Comparison of ENCODE assay signal across 14 mouse cellular contexts in genomic region chr10:122758346-122758745, GRCm38 (mm10).
DNase-seq lines count a peak whose midpoint lies in the region; ATAC-seq and TF ChIP-seq lines count a peak whose summit lies in the region.
"Had no signal": no experiment of that assay in that cellular context is flagged by ENCODE, and none has a peak within 500 bp of the region (broad histone marks: within the 10 kb centered on the region; RNA-seq: fewer than 3 reads in every experiment).

No protein-coding gene starts in this region.

- intact Hi-C loops in heart, adult 2 months (cut with DNase I): no loop called here

- no peaks in the 10 kb centered on the region for H3K79me2 ChIP-seq in heart, adult 2 months (replicated peaks; ENCODE audit: control insufficient read depth, insufficient read depth, low read length)

- ATAC-seq in heart, postnatal 0 days (ENCODE audit: insufficient read depth, low read depth): no peak
- ATAC-seq in limb, embryonic 12.5 days (ENCODE audit: insufficient number of reproducible peaks, insufficient read depth, low FRiP score, low TSS enrichment, low read depth): peak; percentile 39; the same call in 1 of the 2 replicates
- ATAC-seq: intestine, embryonic 16.5 days had no signal

- no peak overlapping the region for H3K9ac ChIP-seq in heart, postnatal 0 days (replicated peaks; ENCODE audit: low read depth, low read length)
- H3K9ac ChIP-seq in heart, adult 2 months (ENCODE audit: low read depth, low read length): no peak overlapping the region
- H3K9ac ChIP-seq in limb, embryonic 12.5 days (replicated peaks): no peak overlapping the region
- H3K9ac ChIP-seq: liver, embryonic 13.5 days had no signal

- peak overlapping the region; percentile 32; the same call in 1 of the 2 replicates for H3K27ac ChIP-seq in heart, postnatal 0 days (ENCODE audit: low read depth)
- no peak overlapping the region for H3K27ac ChIP-seq in heart, adult 2 months
- peak overlapping the region; percentile 72 for H3K27ac ChIP-seq in limb, embryonic 12.5 days
- H3K27ac ChIP-seq: liver, embryonic 13.5 days had no signal

- no peak for TF ChIP-seq EP300 in heart, postnatal 0 days (IDR thresholded peaks at IDR 0.05; ENCODE audit: low read depth)
- no peak for TF ChIP-seq EP300 in heart, adult 2 months (IDR thresholded peaks at IDR 0.05; ENCODE audit: insufficient read depth, low read depth, low read length)

- no peak overlapping the region for H3K4me3 ChIP-seq in heart, postnatal 0 days (ENCODE audit: low read depth, low read length)
- H3K4me3 ChIP-seq in heart, adult 2 months: no peak overlapping the region
- no peak overlapping the region for H3K4me3 ChIP-seq in limb, embryonic 12.5 days (replicated peaks)
- H3K4me3 ChIP-seq: erythroblast, embryonic 14.5 days; liver, embryonic 13.5 days had no signal

- H3K9me3 ChIP-seq in heart, postnatal 0 days (replicated peaks; ENCODE audit: control insufficient read depth, low read length): no peaks in the 10 kb centered on the region
- no peaks in the 10 kb centered on the region for H3K9me3 ChIP-seq in limb, embryonic 12.5 days
- H3K9me3 ChIP-seq: liver, embryonic 13.5 days had no signal

- WGBS in heart, postnatal 0 days: 73% methylated on average over 4 of the region's 4 CpGs
- 82% methylated on average over 4 of the region's 4 CpGs for WGBS in heart, adult 2 months
- 14% methylated on average over 4 of the region's 4 CpGs for WGBS in limb, embryonic 12.5 days

- no peaks in the 10 kb centered on the region for H3K27me3 ChIP-seq in heart, postnatal 0 days (ENCODE audit: control insufficient read depth, insufficient read depth, low read length)
- no peaks in the 10 kb centered on the region for H3K27me3 ChIP-seq in heart, adult 2 months (ENCODE audit: control insufficient read depth, insufficient read depth, low read length)
- H3K27me3 ChIP-seq in limb, embryonic 12.5 days: no peaks in the 10 kb centered on the region
- H3K27me3 ChIP-seq: liver, embryonic 13.5 days had no signal

- TF ChIP-seq CTCF in heart, postnatal 0 days (IDR thresholded peaks at IDR 0.05; ENCODE audit: low read depth): no peak
- TF ChIP-seq CTCF in heart, adult 2 months (IDR thresholded peaks at IDR 0.05): no peak

- TF ChIP-seq POLR2A in heart, adult 2 months (IDR thresholded peaks at IDR 0.05; ENCODE audit: insufficient read depth, low read depth, low read length): no peak

- H3K36me3 ChIP-seq in heart, postnatal 0 days (replicated peaks; ENCODE audit: control insufficient read depth, insufficient read depth, low read length): no peaks in the 10 kb centered on the region
- H3K36me3 ChIP-seq in heart, adult 2 months (ENCODE audit: control insufficient read depth, insufficient read depth, low read length): no peaks in the 10 kb centered on the region
- H3K36me3 ChIP-seq in limb, embryonic 12.5 days: no peaks in the 10 kb centered on the region
- H3K36me3 ChIP-seq: liver, embryonic 13.5 days had no signal

- peaks cover 7% of the 10 kb centered on the region; the same call in 1 of the 2 replicates for H3K4me1 ChIP-seq in heart, postnatal 0 days (ENCODE audit: control insufficient read depth, insufficient read depth)
- peaks cover 4% of the 10 kb centered on the region for H3K4me1 ChIP-seq in heart, adult 2 months (ENCODE audit: control insufficient read depth, insufficient read depth, low read length)
- peaks cover 66% of the 10 kb centered on the region for H3K4me1 ChIP-seq in limb, embryonic 12.5 days (replicated peaks)
- H3K4me1 ChIP-seq: liver, embryonic 13.5 days had no signal

- no peak overlapping the region for H3K4me2 ChIP-seq in heart, postnatal 0 days (ENCODE audit: low read depth, low read length)
- no peak overlapping the region for H3K4me2 ChIP-seq in limb, embryonic 12.5 days
- H3K4me2 ChIP-seq: liver, embryonic 13.5 days had no signal

- no peak for DNase-seq in heart, postnatal 0 days (ENCODE audit: low spot score)
- DNase-seq in heart, adult 2 months: no peak
- peak; percentile 65 to 69 for DNase-seq in CD8-positive naive resting alpha-beta T cell, adult 2 months (ENCODE audit: low read depth in 2 of 2, low spot score in 2 of 2)
- peak; percentile 84 for DNase-seq in thymus, postnatal 14 days
- no peak for DNase-seq in Muller cell, postnatal 12 days (ENCODE audit: inconsistent ontology term)
- no peak for DNase-seq in lung, postnatal 10 days
- DNase-seq in ovary, adult 18-20 months (ENCODE audit: low spot score): no peak
- DNase-seq: cerebellum, adult 11 months; liver, embryonic 13.5 days; lung, postnatal 4 days; right cerebral cortex, postnatal 25 days had no signal

Comparison
In these comparisons a context has a peak if more than half of its experiments do, and no peak if none do; other contexts are left out.
1. DNase-seq: peak in CD8-positive naive resting alpha-beta T cell, adult 2 months (2 of 2) and thymus, postnatal 14 days (single experiment); none in heart, postnatal 0 days (single experiment), heart, adult 2 months (0 of 2), Muller cell, postnatal 12 days (single experiment), lung, postnatal 10 days (single experiment) and ovary, adult 18-20 months (single experiment).